Mouse (Mus musculus) olfactory bulb, adult 2 months (tissue): ENCODE results near the gene Crp.

Experiments used
- CTCF ChIP-seq: fragments of 200-500 bp; IDR thresholded peaks from 2 replicates; pipeline ENCODE4 v1.5.1; 2012; ENCODE audit warnings: low read depth, mild to moderate bottlenecking, low read length, moderate library complexity; ENCODE audit not compliant: insufficient read depth
- POLR2A ChIP-seq: fragments of 200-500 bp; IDR thresholded peaks from 2 replicates; pipeline ENCODE4 v1.6.1; 2012; ENCODE audit warnings: mild to moderate bottlenecking, low read depth, low read length, moderate library complexity; ENCODE audit not compliant: insufficient read depth

- TF ChIP-seq CTCF (no peak), POLR2A (no peak)
Observed at GRCm38 (mm10) chr1:172847044-172847761, 149.3 kb downstream of the Crp start.
